Mouse (Mus musculus): Measurements from ENCODE around the gene Gins1. TPM values are rescaled to one million over a fixed set of nuclear protein-coding genes. Genes with fewer than 3 reads are reported as not detected.

Gins1 gene
- 1 to 10 TPM; 4.6 to 5.4 TPM for total RNA-seq (2023)

GRCm38 (mm10) chr2:150904936-150905450, at the start of gene Gins1:
Gins1 (plus strand) TSS chr2:150905400.

GRCm38 (mm10) chr2:150904272-150904935, 796 bp upstream of the Gins1 start, which contains the start of gene Abhd12:
Abhd12 (minus strand) TSS chr2:150904741.

Other genes with a start within 250 kb of the Gins1 start
- gene Acss1, start 236.9 kb upstream of the Gins1 start, total RNA-seq (2023): 10 to 100 TPM; 77.2 to 95.4 TPM
- not detected for gene Vsx1, start 216.0 kb upstream of the Gins1 start, total RNA-seq (2023)
- gene Entpd6, start 156.4 kb upstream of the Gins1 start, total RNA-seq (2023): 10 to 100 TPM; 27.4 to 31.9 TPM
- gene Pygb, start 118.7 kb upstream of the Gins1 start, total RNA-seq (2023): 10 to 100 TPM; 51.1 to 60.4 TPM
- 10 to 100 TPM; 65.6 to 66.2 TPM for gene Abhd12, start 659 bp upstream of the Gins1 start, total RNA-seq (2023)
- under 1 TPM in 1 of 2 experiments, not detected in 1; 0.35 TPM for gene Ninl, start 134.0 kb downstream of the Gins1 start, total RNA-seq (2023)
- 10 to 100 TPM in 1 of 2 experiments, 1 to 10 TPM in 1; 8.3 to 10.9 TPM for gene Nanp, start 134.0 kb downstream of the Gins1 start, total RNA-seq (2023)
- gene Gm14151, start 186.9 kb downstream of the Gins1 start, total RNA-seq (2023): not detected
- gene Gm14147, start 192.8 kb downstream of the Gins1 start, total RNA-seq (2023): not detected

All from B cell, adult 67 days (primary cell).